Mouse (Mus musculus) kidney, adult 2 months (tissue): Measurements from ENCODE around the gene Rergl. TPM values are rescaled to one million over a fixed set of nuclear protein-coding genes. Genes with fewer than 3 reads are reported as not detected.

Experiments
- DNase-seq: peaks from one replicate; pipeline ENCODE4 v3.0.0; 2021
- H3K27ac ChIP-seq: fragments of 200-500 bp; 2 replicates; pipeline ENCODE4 v1.5.1; 2012; ENCODE audit warnings: low read depth, low read length, control low read depth, inconsistent platforms; ENCODE audit not compliant: insufficient read depth
- H3K27me3 ChIP-seq: fragments of 200-500 bp; replicated peaks from 2 replicates; pipeline ENCODE4 v1.6.1; 2012; ENCODE audit warnings: mild to moderate bottlenecking, moderate library complexity, low read length, inconsistent platforms; ENCODE audit not compliant: control insufficient read depth, insufficient read depth
- H3K36me3 ChIP-seq: fragments of 200-500 bp; 2 replicates; pipeline ENCODE4 v1.6.1; 2012; ENCODE audit warnings: mild to moderate bottlenecking, moderate library complexity, low read length, inconsistent platforms; ENCODE audit not compliant: control insufficient read depth, insufficient read depth
- H3K4me1 ChIP-seq: fragments of 200-500 bp; 2 replicates; pipeline ENCODE4 v1.6.1; 2011; ENCODE audit warnings: low read length; ENCODE audit not compliant: control insufficient read depth, insufficient read depth
- H3K4me3 ChIP-seq: fragments of 200-500 bp; 2 replicates; pipeline ENCODE4 v1.5.1; 2011; ENCODE audit warnings: mild to moderate bottlenecking, low read depth, low read length, control low read depth; ENCODE audit not compliant: insufficient read depth
- CTCF ChIP-seq: fragments of 200-500 bp; conservative IDR thresholded peaks from 2 replicates; pipeline ENCODE4 v1.5.1; 2011; ENCODE audit warnings: low read depth, mild to moderate bottlenecking, control low read depth, low read length, moderate library complexity, mixed read lengths; ENCODE audit not compliant: insufficient read depth, insufficient read length
- POLR2A ChIP-seq: fragments of 200-500 bp; IDR thresholded peaks from one replicate; pipeline ENCODE4 v1.6.1; 2011; ENCODE audit warnings: low read depth, low read length, control low read depth
- WGBS: fragments of 180-500 bp; shearing (Covaris S2); methylation state at CpG from one replicate; pipeline ENCODE4 v1.1.7; 2018; 5-methylcytosine and 5-hydroxymethylcytosine counted together
- polyA plus RNA-seq: library from polyadenylated mRNA; depleted of rRNA; stranded (reverse); fragments of >200 nt; gene quantifications from 2 replicates; pipeline ENCODE4 v1.2.3, GENCODE M21; 2012; rRNA removed

The Rergl gene
- 0.96 and 1.2 TPM in 2 replicates for polyA plus RNA-seq

DNA sequence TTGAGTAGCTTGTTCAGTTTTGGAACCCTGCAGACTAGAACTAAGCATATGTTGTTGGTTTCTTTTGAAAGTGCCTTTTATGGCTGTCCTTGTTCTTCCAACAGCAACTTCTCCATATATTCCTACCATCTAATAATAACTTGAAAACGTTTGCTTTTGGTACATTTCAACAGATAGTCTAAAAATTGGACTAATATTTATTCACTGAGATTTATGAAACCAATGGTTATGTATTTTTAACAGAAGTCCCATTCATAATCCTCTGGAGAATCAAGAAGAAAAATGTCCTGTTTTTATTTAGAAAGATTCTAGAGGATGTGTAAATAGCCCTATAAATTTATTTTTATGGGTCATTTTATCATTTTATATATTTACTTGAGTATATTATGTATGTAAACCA lies at the start of gene Rergl:
Gene Rergl (minus strand): TSS at position 101 of the 400 bp plus-strand sequence.
- H3K4me3 ChIP-seq: no peak within 1 kb of the TSS
- no peaks in the 10 kb centered on the region for H3K4me1 ChIP-seq
- TF ChIP-seq POLR2A (no peak), CTCF (no peak)
- 30% methylated on average over 1 of the region's 1 CpGs for WGBS
- no peaks in the 10 kb centered on the region for H3K27me3 ChIP-seq
- no peaks in the 10 kb centered on the region for H3K36me3 ChIP-seq
- DNase-seq: no peak
- H3K27ac ChIP-seq: no peak within 1 kb of the TSS; the same call in 1 of the 2 replicates

DNA sequence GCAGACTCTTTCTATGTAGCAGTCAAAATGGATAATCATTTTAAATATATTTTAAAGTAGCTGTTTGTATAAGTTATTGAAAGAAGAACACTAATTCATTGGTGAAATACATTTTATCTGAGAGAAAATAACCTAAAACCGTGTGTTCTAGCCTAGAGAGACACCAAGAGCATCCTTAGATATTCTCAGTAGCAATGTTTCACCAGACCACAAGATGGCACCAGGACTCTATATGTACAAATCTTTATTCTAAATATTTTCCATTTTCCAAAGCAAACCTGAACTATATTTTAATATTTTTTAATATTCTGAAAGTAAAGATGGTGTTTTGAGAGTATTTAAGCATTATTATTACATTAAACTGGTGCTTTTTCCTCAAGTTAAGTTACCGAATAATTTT lies 36.7 kb upstream of the Rergl start:
- TF ChIP-seq POLR2A (no peak), CTCF (no peak)
- H3K27ac ChIP-seq: no peak overlapping the region
- DNase-seq: no peak
- H3K27me3 ChIP-seq: no peaks in the 10 kb centered on the region
- no peak overlapping the region for H3K4me3 ChIP-seq
- no peaks in the 10 kb centered on the region for H3K36me3 ChIP-seq
- H3K4me1 ChIP-seq: no peaks in the 10 kb centered on the region
- WGBS: 52% methylated on average over 2 of the region's 2 CpGs

DNA sequence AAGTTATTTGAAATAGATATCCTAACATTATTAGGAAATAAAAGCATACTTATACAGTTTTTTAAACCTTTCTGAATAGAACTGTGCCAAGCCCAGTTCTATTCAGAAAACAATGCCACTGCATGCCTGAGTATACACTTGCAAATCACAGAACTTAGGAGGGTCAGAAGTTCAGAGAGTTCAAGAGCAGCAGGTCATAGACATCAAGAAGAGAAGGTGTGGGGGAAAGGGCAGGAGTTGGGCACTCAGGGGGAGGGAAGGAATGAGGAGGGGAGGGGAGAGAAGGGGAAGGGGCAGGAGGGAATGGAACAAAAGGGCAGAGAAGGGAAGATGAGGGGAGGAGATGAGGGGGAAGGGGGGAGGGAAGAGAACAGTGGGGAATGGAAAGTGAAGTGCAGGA lies 23.6 kb upstream of the Rergl start:
- Histone ChIP-seq H3K4me1 (no peaks in the 10 kb centered on the region), H3K36me3 (no peaks in the 10 kb centered on the region), H3K27ac (no peak overlapping the region), H3K27me3 (no peaks in the 10 kb centered on the region), H3K4me3 (no peak overlapping the region)
- DNase-seq: no peak
- no peak for TF ChIP-seq POLR2A
- TF ChIP-seq CTCF: no peak

DNA sequence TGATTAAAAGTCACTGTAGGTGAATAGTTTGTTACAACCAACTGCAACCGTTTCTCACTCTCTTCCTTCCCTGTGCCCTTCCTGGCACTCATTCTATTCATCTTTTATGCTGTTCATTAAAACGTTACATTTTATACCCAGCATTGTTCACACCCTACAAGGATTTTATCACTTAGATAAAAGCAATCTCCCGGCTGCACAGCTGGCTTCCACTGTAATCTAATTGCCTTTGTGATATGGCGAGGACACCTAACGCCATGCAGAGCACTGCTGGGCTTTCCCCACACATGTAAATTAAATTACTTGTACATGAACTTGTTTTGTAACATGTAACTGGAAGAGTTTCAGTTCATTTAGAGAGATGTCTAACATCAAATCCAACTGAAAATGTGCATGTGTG lies 22.5 kb upstream of the Rergl start:
- no peak for TF ChIP-seq CTCF
- Histone ChIP-seq H3K27me3 (no peaks in the 10 kb centered on the region), H3K36me3 (no peaks in the 10 kb centered on the region), H3K27ac (no peak overlapping the region), H3K4me1 (no peaks in the 10 kb centered on the region), H3K4me3 (no peak overlapping the region)
- no peak for DNase-seq
- 53% methylated on average over 5 of the region's 5 CpGs for WGBS

DNA sequence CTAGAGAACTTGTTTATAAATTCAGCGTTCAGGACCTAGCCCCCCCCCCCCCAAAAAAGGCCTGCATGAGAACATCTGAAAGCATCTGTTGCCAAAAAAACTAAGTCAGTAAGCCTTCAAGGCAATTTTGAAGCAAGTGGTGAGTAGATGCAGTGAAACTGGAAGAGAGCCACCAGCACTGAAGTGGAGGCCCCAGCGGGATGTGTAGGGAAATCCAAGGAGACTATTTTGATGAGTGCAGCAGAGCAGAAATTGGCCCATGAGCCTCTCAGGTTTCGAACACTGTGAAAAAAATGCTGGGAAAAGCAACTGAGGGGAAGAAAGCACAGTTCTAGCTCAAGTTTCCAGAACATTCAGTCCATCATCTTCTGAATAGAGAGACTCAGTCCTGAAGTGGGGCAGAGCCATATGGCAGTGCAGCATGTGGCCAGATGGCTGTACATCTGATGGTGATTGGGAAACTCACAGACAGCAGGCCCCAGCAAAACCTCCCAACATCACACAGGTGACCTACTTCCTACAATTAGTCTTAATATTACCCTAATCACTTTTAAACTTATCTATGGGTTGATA lies 13.2 kb upstream of the Rergl start:
- Histone ChIP-seq H3K27ac (no peak overlapping the region), H3K27me3 (no peaks in the 10 kb centered on the region), H3K36me3 (no peaks in the 10 kb centered on the region), H3K4me3 (no peak overlapping the region), H3K4me1 (no peaks in the 10 kb centered on the region)
- TF ChIP-seq POLR2A (no peak), CTCF (no peak)
- DNase-seq: no peak
- WGBS: 67% methylated on average over 3 of the region's 3 CpGs

DNA sequence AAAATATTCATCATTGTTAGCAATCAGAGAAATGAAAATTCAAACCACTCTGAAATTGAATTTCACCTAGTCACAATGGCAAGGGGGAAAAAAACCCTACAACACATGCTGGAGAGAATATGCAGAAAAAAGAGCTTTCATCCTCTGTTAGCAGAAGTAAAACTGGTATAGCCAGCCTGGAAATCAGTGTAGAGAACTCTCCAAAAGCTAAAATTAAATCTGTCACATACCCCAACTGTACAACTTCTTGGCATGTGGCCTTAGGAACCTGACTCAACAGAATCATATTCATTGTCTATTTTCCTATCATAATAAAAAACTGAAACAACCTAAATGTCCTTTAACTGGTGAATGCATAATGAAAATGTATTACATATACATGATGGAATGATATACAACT lies 22.0 kb downstream of the Rergl start:
- H3K36me3 ChIP-seq: no peaks in the 10 kb centered on the region
- no peak for TF ChIP-seq CTCF
- no peak for TF ChIP-seq POLR2A
- H3K27ac ChIP-seq: no peak overlapping the region

DNA sequence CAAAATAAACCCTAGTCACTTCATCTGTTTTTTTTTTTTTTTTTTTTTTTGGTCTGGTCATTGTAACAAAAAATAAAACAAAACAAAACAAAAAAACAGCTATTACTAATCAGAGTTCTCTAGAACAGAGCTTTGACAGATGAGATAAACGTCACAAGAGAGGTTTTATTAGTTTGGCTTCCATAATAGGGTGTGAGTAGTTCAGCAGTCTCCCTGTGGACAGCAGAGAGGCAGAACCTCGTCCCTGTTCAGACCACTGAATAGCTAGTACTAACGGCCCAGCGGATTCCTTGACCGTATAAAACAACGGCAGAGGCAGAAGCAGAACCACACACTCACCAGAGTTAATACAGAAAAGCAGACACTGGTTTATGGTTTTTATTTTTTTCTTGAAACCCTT lies 36.8 kb downstream of the Rergl start:
- Histone ChIP-seq H3K36me3 (no peaks in the 10 kb centered on the region), H3K27me3 (no peaks in the 10 kb centered on the region), H3K27ac (no peak overlapping the region), H3K4me1 (no peaks in the 10 kb centered on the region), H3K4me3 (no peak overlapping the region)
- TF ChIP-seq POLR2A (no peak), CTCF (no peak)
- DNase-seq: no peak
- 41% methylated on average over 6 of the region's 6 CpGs for WGBS

More for the DNA sequence above, 22.0 kb downstream of the Rergl start:
- DNase-seq: no peak
- H3K4me3 ChIP-seq: no peak overlapping the region
- no peaks in the 10 kb centered on the region for H3K4me1 ChIP-seq
- no peaks in the 10 kb centered on the region for H3K27me3 ChIP-seq
